Mouse (Mus musculus) spleen, adult 2 months (tissue): ENCODE data around the gene Trpc1. TPM values are rescaled to one million over a fixed set of nuclear protein-coding genes. Genes with fewer than 3 reads are reported as not detected.

Experiments
- DNase-seq, 2 experiments: peaks; one replicate each; pipeline versions ENCODE4 v3.0.0 to v3.0.0-alpha.2; 2012 to 2021; ENCODE audit warnings: low spot score in 2 of 2, low read depth in 1 of 2
- H3K27ac ChIP-seq: fragments of 200-500 bp; 2 replicates; pipeline ENCODE4 v1.5.1; 2012; ENCODE audit warnings: low read length, inconsistent platforms; ENCODE audit not compliant: insufficient read depth
- H3K27me3 ChIP-seq: fragments of 200-500 bp; 2 replicates; pipeline ENCODE4 v1.6.1; 2012; ENCODE audit warnings: mild to moderate bottlenecking, moderate library complexity, low read length, inconsistent platforms; ENCODE audit not compliant: control insufficient read depth, insufficient read depth
- H3K36me3 ChIP-seq: fragments of 200-500 bp; 2 replicates; pipeline ENCODE4 v1.6.1; 2012; ENCODE audit warnings: mild to moderate bottlenecking, low read length, inconsistent platforms; ENCODE audit not compliant: control insufficient read depth, insufficient read depth
- H3K4me1 ChIP-seq: fragments of 200-500 bp; 2 replicates; pipeline ENCODE4 v1.6.1; 2011; ENCODE audit warnings: inconsistent platforms; ENCODE audit not compliant: control insufficient read depth, insufficient read depth, insufficient read length
- H3K4me3 ChIP-seq: fragments of 200-500 bp; 2 replicates; pipeline ENCODE4 v1.5.1; 2011; ENCODE audit warnings: mild to moderate bottlenecking, inconsistent platforms; ENCODE audit not compliant: insufficient read depth, insufficient read length; ENCODE audit errors: extremely low read depth
- CTCF ChIP-seq: fragments of 200-500 bp; IDR thresholded peaks from 2 replicates; pipeline ENCODE4 v1.5.1; 2011; ENCODE audit warnings: mild to moderate bottlenecking, inconsistent platforms; ENCODE audit not compliant: insufficient read depth, insufficient read length, insufficient replicate concordance; ENCODE audit errors: extremely low read depth
- POLR2A ChIP-seq: fragments of 200-500 bp; IDR thresholded peaks from 2 replicates; pipeline ENCODE4 v1.6.1; 2011; ENCODE audit warnings: low read depth, low read length, inconsistent platforms
- WGBS: fragments of 180-500 bp; shearing (Covaris S2); methylation state at CpG from one replicate; pipeline ENCODE4 v1.1.7; 2018; 5-methylcytosine and 5-hydroxymethylcytosine counted together
- polyA plus RNA-seq: library from polyadenylated mRNA; depleted of rRNA; stranded (reverse); fragments of >200 nt; gene quantifications from 2 replicates; pipeline ENCODE4 v1.2.3, GENCODE M21; 2012

The Trpc1 gene
- polyA plus RNA-seq, 1 experiment, result 1.0 TPM

GRCm38 (mm10) chr9:95747298-95747697, 2.9 kb downstream of the Trpc1 start:
- no peak overlapping the region for H3K4me3 ChIP-seq
- H3K36me3 ChIP-seq, result no peaks in the 10 kb centered on the region
- 82% methylated on average over 5 of the region's 5 CpGs for WGBS
- peaks cover 13% of the 10 kb centered on the region for H3K27me3 ChIP-seq
- no peak for DNase-seq
- peaks cover 5% of the 10 kb centered on the region for H3K4me1 ChIP-seq
- H3K27ac ChIP-seq, result no peak overlapping the region
- TF ChIP-seq CTCF, result no peak
- no peak for TF ChIP-seq POLR2A

GRCm38 (mm10) chr9:95744845-95745613, 5.1 kb downstream of the Trpc1 start:
- peaks cover 8% of the 10 kb centered on the region for H3K27me3 ChIP-seq
- no peak overlapping the region for H3K27ac ChIP-seq
- H3K4me3 ChIP-seq, result no peak overlapping the region
- 47% methylated on average over 7 of the region's 7 CpGs for WGBS
- DNase-seq, result no peak
- no peaks in the 10 kb centered on the region for H3K36me3 ChIP-seq
- no peak for TF ChIP-seq CTCF
- no peak for TF ChIP-seq POLR2A
- H3K4me1 ChIP-seq, result peaks cover 5% of the 10 kb centered on the region

GRCm38 (mm10) chr9:95736238-95736637, 13.9 kb downstream of the Trpc1 start:
- Histone ChIP-seq H3K36me3 (no peaks in the 10 kb centered on the region), H3K4me3 (no peak overlapping the region), H3K4me1 (no peaks in the 10 kb centered on the region), H3K27me3 (no peaks in the 10 kb centered on the region), H3K27ac (no peak overlapping the region)
- no peak for TF ChIP-seq CTCF
- no peak for TF ChIP-seq POLR2A
- DNase-seq, result no peak

- DNase-seq, result no peak
- no peaks in the 10 kb centered on the region for H3K4me1 ChIP-seq
- no peaks in the 10 kb centered on the region for H3K36me3 ChIP-seq
- no peak overlapping the region for H3K4me3 ChIP-seq
- TF ChIP-seq POLR2A, result no peak
- WGBS, result 54% methylated on average over 8 of the region's 8 CpGs
- H3K27me3 ChIP-seq, result no peaks in the 10 kb centered on the region
- H3K27ac ChIP-seq, result no peak overlapping the region
Observed at GRCm38 (mm10) chr9:95712574-95712973, 37.6 kb downstream of the Trpc1 start.

- no peaks in the 10 kb centered on the region for H3K4me1 ChIP-seq
- H3K4me3 ChIP-seq, result no peak overlapping the region
- TF ChIP-seq CTCF (no peak), POLR2A (no peak)
- H3K27ac ChIP-seq, result no peak overlapping the region
- H3K27me3 ChIP-seq, result no peaks in the 10 kb centered on the region
- H3K36me3 ChIP-seq, result no peaks in the 10 kb centered on the region
- no peak for DNase-seq
Observed at GRCm38 (mm10) chr9:95708943-95709342, 41.2 kb downstream of the Trpc1 start.

GRCm38 (mm10) chr9:95705371-95705770, 44.8 kb downstream of the Trpc1 start:
- H3K27ac ChIP-seq, result no peak overlapping the region
- no peaks in the 10 kb centered on the region for H3K36me3 ChIP-seq
- no peak for DNase-seq
- no peaks in the 10 kb centered on the region for H3K27me3 ChIP-seq
- TF ChIP-seq CTCF, result no peak
- TF ChIP-seq POLR2A, result no peak
- no peak overlapping the region for H3K4me3 ChIP-seq
- 92% methylated on average over 5 of the region's 5 CpGs for WGBS
- no peaks in the 10 kb centered on the region for H3K4me1 ChIP-seq

- DNase-seq, result no peak
- no peak overlapping the region for H3K27ac ChIP-seq
- no peaks in the 10 kb centered on the region for H3K4me1 ChIP-seq
- no peak for TF ChIP-seq CTCF
- no peak for TF ChIP-seq POLR2A
- no peaks in the 10 kb centered on the region for H3K27me3 ChIP-seq
- WGBS, result 64% methylated on average over 3 of the region's 3 CpGs
- H3K36me3 ChIP-seq, result no peaks in the 10 kb centered on the region
- no peak overlapping the region for H3K4me3 ChIP-seq
Observed at GRCm38 (mm10) chr9:95704078-95704477, 46.1 kb downstream of the Trpc1 start.
